Mouse (Mus musculus) liver, embryonic 14.5 days (tissue): ENCODE data around the gene Htr3a. TPM values are rescaled to one million over a fixed set of nuclear protein-coding genes. Genes with fewer than 3 reads are reported as not detected.

Experiments used
- ATAC-seq: fragments of 200-750 bp; cut with Nextera tagmentation; 2 replicates; pipeline ENCODE4 v1.8.0; 2017; ENCODE audit warnings: moderate number of reproducible peaks, mild to moderate bottlenecking, moderate library complexity; ENCODE audit not compliant: insufficient read depth
- DNase-seq, 3 experiments: peaks; one replicate each; pipeline ENCODE4 v3.0.0-alpha.2; 2012 to 2013; ENCODE audit warnings: low read depth in 3 of 3, low spot score in 3 of 3
- H3K27ac ChIP-seq: fragments of 300-500 bp; sonication (generic); 2 replicates; pipeline ENCODE4 v1.5.1; 2014; ENCODE audit warnings: moderate library complexity, mild to moderate bottlenecking, control low read depth, inconsistent platforms
- H3K27me3 ChIP-seq: fragments of 300-500 bp; sonication (generic); 2 replicates; pipeline ENCODE4 v1.6.1; 2014; ENCODE audit warnings: mild to moderate bottlenecking, low read length, moderate library complexity; ENCODE audit not compliant: control insufficient read depth, insufficient read depth
- H3K36me3 ChIP-seq: fragments of 300-500 bp; sonication (generic); replicated peaks from 2 replicates; pipeline ENCODE4 v1.6.1; 2014; ENCODE audit warnings: low read depth; ENCODE audit not compliant: control insufficient read depth, insufficient read depth
- H3K4me1 ChIP-seq, 2 experiments: fragments of 200-500 bp in 1 of 2; fragments of 300-500 bp in 1 of 2; sonication (generic) in 1 of 2; replicated peaks; 2 replicates each; pipeline ENCODE4 v1.6.1; 2012 to 2014; ENCODE audit warnings: antibody characterized with exemption in 1 of 2, inconsistent platforms in 1 of 2, low read length in 1 of 2; ENCODE audit not compliant: control insufficient read depth in 2 of 2, insufficient read depth in 2 of 2
- H3K4me2 ChIP-seq: fragments of 300-500 bp; sonication (generic); 2 replicates; pipeline ENCODE4 v1.6.1; 2014; ENCODE audit warnings: low read depth, mild to moderate bottlenecking, control low read depth, moderate library complexity
- H3K4me3 ChIP-seq, 2 experiments: fragments of 200-500 bp in 1 of 2; fragments of 300-500 bp in 1 of 2; sonication (generic) in 1 of 2; 2 replicates each; pipeline ENCODE4 v1.5.1; 2012 to 2014; ENCODE audit warnings: low read depth in 2 of 2, low read length in 2 of 2, mild to moderate bottlenecking in 2 of 2, control low read depth in 1 of 2, inconsistent platforms in 1 of 2, moderate library complexity in 1 of 2; ENCODE audit not compliant: insufficient read depth in 1 of 2
- H3K9ac ChIP-seq: fragments of 300-500 bp; sonication (generic); replicated peaks from 2 replicates; pipeline ENCODE4 v1.6.1; 2014; ENCODE audit warnings: mild to moderate bottlenecking, control low read depth, moderate library complexity
- H3K9me3 ChIP-seq: fragments of 300-500 bp; sonication (generic); 2 replicates; pipeline ENCODE4 v1.6.1; 2016; ENCODE audit warnings: low read length, mixed read lengths; ENCODE audit not compliant: control insufficient read depth
- CTCF ChIP-seq: IDR thresholded peaks from 2 replicates; pipeline ENCODE4 v1.5.1; 2016; ENCODE audit warnings: antibody characterized with exemption, low read depth, control low read depth
- EP300 ChIP-seq: IDR thresholded peaks from 2 replicates; pipeline ENCODE4 v1.6.1; 2016; ENCODE audit warnings: antibody characterized with exemption, low read depth
- WGBS: fragments of 180-500 bp; shearing (Covaris S2); extraction: QIAGEN DNeasy Blood & Tissue Kit; methylation state at CpG from one replicate; pipeline ENCODE4 v1.1.7; 2014; ENCODE audit not compliant: insufficient replicate concordance; 5-methylcytosine and 5-hydroxymethylcytosine counted together
- polyA plus RNA-seq, 2 experiments: library from polyadenylated mRNA; depleted of rRNA in 1 of 2; stranded (reverse) in 1 of 2; unstranded in 1 of 2; fragments of >200 nt; fragmentation: Nextera tagmentation in 1 of 2; extraction: Ambion mirVana in 1 of 2; gene quantifications; 2 replicates each; pipeline versions ENCODE4 v1.2.1 to v1.2.3; 2012 to 2014

Gene Htr3a
- polyA plus RNA-seq, 2 experiments, result not detected

DNA sequence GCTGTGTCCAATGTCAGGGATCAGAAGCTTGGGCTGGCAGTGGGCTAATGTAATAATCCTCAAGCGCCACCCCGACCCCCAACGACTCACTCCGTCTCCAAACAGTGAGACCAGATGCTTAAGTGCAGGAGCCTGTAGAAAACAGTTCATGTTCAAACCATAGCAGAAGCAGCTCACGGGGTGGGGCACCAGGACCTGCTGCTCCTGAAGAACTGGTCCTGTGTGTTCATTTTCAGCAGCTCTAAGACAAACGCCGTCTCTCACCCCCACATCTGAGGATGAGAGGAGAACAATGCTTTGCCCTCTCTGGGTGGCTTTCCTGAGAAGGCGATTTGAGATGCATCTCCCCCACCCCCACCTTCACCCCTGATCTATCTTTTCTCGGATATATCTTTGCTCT lies 45.7 kb downstream of the Htr3a start:
- ATAC-seq, result no peak
- 52% methylated on average over 9 of the region's 9 CpGs for WGBS

DNA sequence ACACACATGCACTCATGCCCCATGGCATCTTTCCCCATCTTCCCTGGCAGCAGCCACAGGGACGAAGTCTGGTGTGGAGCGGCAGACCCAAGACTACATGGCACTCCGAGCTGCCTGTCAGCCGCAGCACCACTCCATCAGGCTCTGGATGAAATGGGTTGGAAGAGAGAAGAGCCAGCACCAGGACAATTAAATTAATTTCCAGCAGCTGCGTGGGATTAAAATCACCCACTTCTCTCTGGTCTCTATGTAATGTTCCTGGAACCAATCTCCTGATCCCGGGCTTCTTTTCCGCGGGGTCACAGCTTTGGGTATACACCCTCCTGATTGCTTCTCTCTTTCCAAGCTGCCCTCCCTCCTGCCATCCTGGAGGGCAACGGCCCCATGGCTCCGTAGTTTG lies 49.4 kb downstream of the Htr3a start:
- no peaks in the 10 kb centered on the region for H3K36me3 ChIP-seq
- no peak overlapping the region for H3K4me2 ChIP-seq
- WGBS, result 81% methylated on average over 10 of the region's 10 CpGs
- DNase-seq (no peak), ATAC-seq (no peak)
- no peaks in the 10 kb centered on the region for H3K4me1 ChIP-seq
- H3K27me3 ChIP-seq, result no peaks in the 10 kb centered on the region
- H3K9ac ChIP-seq, result no peak overlapping the region
- H3K27ac ChIP-seq, result no peak overlapping the region
- H3K4me3 ChIP-seq, result no peak overlapping the region
- no peak for TF ChIP-seq EP300
- no peak for TF ChIP-seq CTCF
- H3K9me3 ChIP-seq, result no peaks in the 10 kb centered on the region

More for the DNA sequence above, 45.7 kb downstream of the Htr3a start:
- Histone ChIP-seq H3K36me3 (no peaks in the 10 kb centered on the region), H3K4me1 (no peaks in the 10 kb centered on the region), H3K4me2 (no peak overlapping the region), H3K27ac (no peak overlapping the region), H3K9me3 (no peaks in the 10 kb centered on the region), H3K4me3 (no peak overlapping the region), H3K9ac (no peak overlapping the region), H3K27me3 (no peaks in the 10 kb centered on the region)
- DNase-seq, result no peak
- TF ChIP-seq EP300, result no peak
- no peak for TF ChIP-seq CTCF

DNA sequence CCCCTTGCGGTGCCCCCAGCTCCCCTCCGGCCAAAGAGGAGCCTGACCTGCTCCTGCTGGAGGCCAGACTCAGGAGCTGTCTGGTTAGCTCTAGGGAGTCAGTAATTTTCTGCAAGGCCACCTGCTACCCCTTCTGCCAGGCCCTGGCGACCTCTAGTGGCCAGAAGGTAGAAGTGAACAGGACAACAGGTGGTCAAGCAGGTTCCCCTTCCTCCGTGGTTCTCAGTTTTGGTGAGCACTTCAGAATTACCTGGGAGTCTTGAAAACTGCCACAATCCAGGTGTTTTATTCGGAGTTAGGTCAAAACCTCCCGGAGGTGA lies 50.4 kb downstream of the Htr3a start:
- Histone ChIP-seq H3K27ac (no peak overlapping the region), H3K27me3 (no peaks in the 10 kb centered on the region), H3K9ac (no peak overlapping the region), H3K36me3 (no peaks in the 10 kb centered on the region), H3K4me2 (no peak overlapping the region), H3K4me3 (no peak overlapping the region), H3K9me3 (no peaks in the 10 kb centered on the region), H3K4me1 (no peaks in the 10 kb centered on the region)
- TF ChIP-seq EP300 (no peak), CTCF (peak; percentile 92)
- peak; percentile 25 to 30 (median 29) for DNase-seq
- WGBS, result 1% methylated on average over 6 of the region's 6 CpGs
- ATAC-seq, result no peak

- Histone ChIP-seq H3K36me3 (no peaks in the 10 kb centered on the region), H3K9me3 (no peaks in the 10 kb centered on the region), H3K4me2 (no peak overlapping the region), H3K9ac (no peak overlapping the region), H3K27me3 (no peaks in the 10 kb centered on the region), H3K4me1 (no peaks in the 10 kb centered on the region), H3K4me3 (no peak overlapping the region), H3K27ac (no peak overlapping the region)
- no peak for ATAC-seq
- no peak for DNase-seq
- 43% methylated on average over 10 of the region's 10 CpGs for WGBS
- TF ChIP-seq EP300 (no peak), CTCF (no peak)
These were observed 50.9 kb downstream of the Htr3a start for GRCm38 (mm10) chr9:48859828-48860525.

DNA sequence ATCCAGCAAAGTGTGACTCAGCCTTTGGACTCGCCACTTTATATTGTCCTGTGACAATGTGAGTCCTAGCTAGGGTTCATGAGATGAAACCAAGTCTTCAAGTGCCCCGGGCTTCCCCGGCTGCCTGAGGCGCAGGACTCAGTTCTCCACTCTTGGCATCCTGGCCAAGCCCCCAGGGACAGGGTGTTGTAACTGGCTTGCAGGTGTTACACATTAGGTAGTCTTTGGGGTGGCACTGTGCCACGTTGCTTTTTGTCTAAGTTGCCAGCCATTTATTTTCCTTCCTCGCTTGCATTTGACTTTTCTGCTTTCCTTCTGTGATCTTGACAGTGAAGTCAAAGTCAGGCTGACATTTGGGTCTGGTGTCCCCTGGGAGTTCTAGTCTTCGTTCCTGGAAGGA lies 53.0 kb downstream of the Htr3a start:
- H3K27ac ChIP-seq, result no peak overlapping the region
- no peak for DNase-seq
- H3K4me1 ChIP-seq, result no peaks in the 10 kb centered on the region
- H3K36me3 ChIP-seq, result no peaks in the 10 kb centered on the region
- 59% methylated on average over 7 of the region's 7 CpGs for WGBS
- no peak overlapping the region for H3K9ac ChIP-seq
- H3K4me3 ChIP-seq, result no peak overlapping the region
- no peak overlapping the region for H3K4me2 ChIP-seq
- TF ChIP-seq EP300 (no peak), CTCF (no peak)
- no peaks in the 10 kb centered on the region for H3K27me3 ChIP-seq
- no peaks in the 10 kb centered on the region for H3K9me3 ChIP-seq
- ATAC-seq, result no peak
